Mouse (Mus musculus): ENCODE measurements around the gene Lrriq4. TPM values are rescaled to one million over a fixed set of nuclear protein-coding genes. Genes with fewer than 3 reads are reported as not detected.
"Not testable (repeated sequence)": the region's sequence is repeated elsewhere in the genome, so short reads cannot be mapped to it uniquely, and the experiment has no call there.

The Lrriq4 gene
- total RNA-seq, 1 experiment from 2014 or later = not detected

- no peak for DNase-seq
Measured at GRCm38 (mm10) chr3:30683190-30683589, 38.9 kb downstream of the Lrriq4 start.

GRCm38 (mm10) chr3:30687216-30687615, 42.9 kb downstream of the Lrriq4 start:
- DNase-seq = no peak

- DNase-seq = no peak
Measured at GRCm38 (mm10) chr3:30690976-30691375, 46.7 kb downstream of the Lrriq4 start.

GRCm38 (mm10) chr3:30695661-30696060, 51.4 kb downstream of the Lrriq4 start:
- DNase-seq = no peak

- peak; percentile 65 for DNase-seq
Measured at GRCm38 (mm10) chr3:30696346-30696745, 52.0 kb downstream of the Lrriq4 start.

- DNase-seq = no peak
Measured at GRCm38 (mm10) chr3:30697891-30698290, 53.6 kb downstream of the Lrriq4 start.

- not testable (repeated sequence) for DNase-seq
Measured at GRCm38 (mm10) chr3:30699711-30700505, 55.6 kb downstream of the Lrriq4 start, which contains the start of gene Lrrc31. Gene Lrrc31, minus strand, starts transcription at chr3:30699843.

- DNase-seq = no peak
Measured at GRCm38 (mm10) chr3:30705977-30706376, 61.7 kb downstream of the Lrriq4 start.

GRCm38 (mm10) chr3:30706614-30707276, 62.4 kb downstream of the Lrriq4 start:
- no peak for DNase-seq

- no peak for DNase-seq
Measured at GRCm38 (mm10) chr3:30710191-30710590, 65.9 kb downstream of the Lrriq4 start.

- no peak for DNase-seq
Measured at GRCm38 (mm10) chr3:30713334-30713733, 69.0 kb downstream of the Lrriq4 start.

GRCm38 (mm10) chr3:30718649-30719048, 74.3 kb downstream of the Lrriq4 start:
- DNase-seq = no peak

Other genes with a start within 250 kb of the Lrriq4 start
- gene Mecom, start 96.5 kb upstream of the Lrriq4 start, total RNA-seq (2021) = 4.1 and 7.1 TPM in 2 replicates
- not detected in 2 replicates for gene Actrt3, start 44.6 kb upstream of the Lrriq4 start, total RNA-seq (2021)
- gene Mynn, start 42.4 kb upstream of the Lrriq4 start, total RNA-seq (2021) = 24.9 and 25.3 TPM in 2 replicates
- not detected in 2 replicates for gene Lrrc34, start 3.4 kb downstream of the Lrriq4 start, total RNA-seq (2021)
- gene Lrrc31, start 55.3 kb downstream of the Lrriq4 start, total RNA-seq (2021) = not detected in 2 replicates
- not detected in 2 replicates for gene Samd7, start 101.8 kb downstream of the Lrriq4 start, total RNA-seq (2021)
- gene Sec62, start 148.4 kb downstream of the Lrriq4 start, total RNA-seq (2021) = 103 and 131 TPM in 2 replicates
- 0.67 and 0.91 TPM in 2 replicates for gene Gpr160, start 211.4 kb downstream of the Lrriq4 start, total RNA-seq (2021)